Mouse (Mus musculus): ENCODE data around the gene Slc51b. TPM values are rescaled to one million over a fixed set of nuclear protein-coding genes. Genes with fewer than 3 reads are reported as not detected.
A peak's percentile ranks its signal among the peaks of the same experiment; 100 is the strongest.

The Slc51b gene
- polyA plus RNA-seq, 1 experiment from 2014 or later, result not detected

- Histone ChIP-seq H3K9ac (no peak overlapping the region), H3K4me3 (no peak overlapping the region), H3K4me2 (replicated peaks) (no peak overlapping the region), H3K27me3 (no peaks in the 10 kb centered on the region), H3K36me3 (peaks cover 3% of the 10 kb centered on the region; the same call in 1 of the 2 replicates), H3K9me3 (no peaks in the 10 kb centered on the region), H3K27ac (no peak overlapping the region), H3K4me1 (no peaks in the 10 kb centered on the region)
- WGBS, result 75% methylated on average over 3 of the region's 3 CpGs
- ATAC-seq (ENCODE audit: insufficient number of reproducible peaks, insufficient read depth, low FRiP score, low TSS enrichment), result no peak
Observed at GRCm38 (mm10) chr9:65407861-65408260, 14.9 kb downstream of the Slc51b start.

DNA sequence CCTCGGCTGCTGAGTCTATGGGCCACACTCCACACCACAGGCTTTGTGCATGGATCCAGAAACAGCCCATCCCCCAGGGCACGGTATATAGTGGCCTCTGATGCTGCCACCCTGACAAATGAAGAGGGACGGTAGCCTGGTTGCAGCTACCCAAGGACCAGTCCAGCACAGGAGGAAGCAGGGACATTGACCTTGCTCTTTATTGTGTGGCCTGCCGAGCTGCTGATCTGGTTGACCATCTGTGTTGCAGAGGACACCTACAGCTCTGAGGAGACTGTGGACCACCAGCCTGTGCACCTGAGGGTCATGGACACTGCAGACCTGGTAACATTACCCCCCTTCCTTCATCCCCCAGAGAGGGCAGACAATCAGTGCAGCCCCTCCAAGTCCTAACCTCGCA is 15.4 kb downstream of the Slc51b start:
- 82% methylated on average over 5 of the region's 5 CpGs for WGBS
- no peak overlapping the region for H3K4me2 ChIP-seq (replicated peaks)
- H3K27ac ChIP-seq, result no peak overlapping the region
- ATAC-seq (ENCODE audit: insufficient number of reproducible peaks, insufficient read depth, low FRiP score, low TSS enrichment), result no peak
- no peaks in the 10 kb centered on the region for H3K4me1 ChIP-seq
- H3K9me3 ChIP-seq, result no peaks in the 10 kb centered on the region
- H3K4me3 ChIP-seq, result no peak overlapping the region
- H3K27me3 ChIP-seq, result no peaks in the 10 kb centered on the region
- peaks cover 3% of the 10 kb centered on the region; the same call in 1 of the 2 replicates for H3K36me3 ChIP-seq
- no peak overlapping the region for H3K9ac ChIP-seq

- H3K4me3 ChIP-seq, result no peak overlapping the region
- H3K4me2 ChIP-seq (replicated peaks), result no peak overlapping the region
- no peaks in the 10 kb centered on the region for H3K4me1 ChIP-seq
- no peak for ATAC-seq (ENCODE audit: insufficient number of reproducible peaks, insufficient read depth, low FRiP score, low TSS enrichment)
- H3K36me3 ChIP-seq, result no peaks in the 10 kb centered on the region
- WGBS, result 80% methylated on average over 2 of the region's 2 CpGs
- no peak overlapping the region for H3K9ac ChIP-seq
- no peaks in the 10 kb centered on the region for H3K9me3 ChIP-seq
- H3K27ac ChIP-seq, result no peak overlapping the region
- no peaks in the 10 kb centered on the region for H3K27me3 ChIP-seq
Observed at GRCm38 (mm10) chr9:65405184-65405449, 17.6 kb downstream of the Slc51b start.

GRCm38 (mm10) chr9:65404331-65405183 is 18.2 kb downstream of the Slc51b start:
- no peaks in the 10 kb centered on the region for H3K27me3 ChIP-seq
- H3K4me3 ChIP-seq, result no peak overlapping the region
- no peak overlapping the region for H3K27ac ChIP-seq
- H3K4me2 ChIP-seq (replicated peaks), result no peak overlapping the region
- no peak for ATAC-seq (ENCODE audit: insufficient number of reproducible peaks, insufficient read depth, low FRiP score, low TSS enrichment)
- no peaks in the 10 kb centered on the region for H3K4me1 ChIP-seq
- no peaks in the 10 kb centered on the region for H3K9me3 ChIP-seq
- H3K9ac ChIP-seq, result no peak overlapping the region
- H3K36me3 ChIP-seq, result no peaks in the 10 kb centered on the region
- 76% methylated on average over 15 of the region's 15 CpGs for WGBS

DNA sequence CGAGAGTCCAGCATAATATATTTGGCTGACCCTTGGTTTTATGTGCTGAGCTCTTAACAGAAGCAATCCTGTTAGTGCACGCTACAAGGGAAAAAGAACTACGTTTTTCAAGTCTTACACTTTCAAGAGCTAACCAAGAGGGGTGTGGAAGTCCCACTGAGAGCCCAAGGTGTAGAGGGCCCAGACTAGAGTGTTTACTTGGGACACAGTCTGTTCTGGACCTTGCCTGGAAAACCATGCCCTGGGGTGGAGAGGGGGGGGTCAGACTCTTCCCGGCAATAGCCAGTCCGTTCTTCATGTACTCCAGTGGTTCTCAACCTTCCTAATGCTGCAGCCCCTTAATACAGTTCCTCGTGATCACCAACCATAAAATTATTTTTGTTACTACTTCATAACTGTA is 22.8 kb downstream of the Slc51b start:
- no peak overlapping the region for H3K27ac ChIP-seq
- peaks cover 4% of the 10 kb centered on the region; the same call in 1 of the 2 replicates for H3K4me1 ChIP-seq
- H3K9me3 ChIP-seq, result no peaks in the 10 kb centered on the region
- no peak overlapping the region for H3K4me3 ChIP-seq
- H3K27me3 ChIP-seq, result no peaks in the 10 kb centered on the region
- no peak for ATAC-seq (ENCODE audit: insufficient number of reproducible peaks, insufficient read depth, low FRiP score, low TSS enrichment)
- no peak overlapping the region for H3K9ac ChIP-seq
- 88% methylated on average over 6 of the region's 6 CpGs for WGBS
- no peak overlapping the region for H3K4me2 ChIP-seq (replicated peaks)
- H3K36me3 ChIP-seq, result no peaks in the 10 kb centered on the region

DNA sequence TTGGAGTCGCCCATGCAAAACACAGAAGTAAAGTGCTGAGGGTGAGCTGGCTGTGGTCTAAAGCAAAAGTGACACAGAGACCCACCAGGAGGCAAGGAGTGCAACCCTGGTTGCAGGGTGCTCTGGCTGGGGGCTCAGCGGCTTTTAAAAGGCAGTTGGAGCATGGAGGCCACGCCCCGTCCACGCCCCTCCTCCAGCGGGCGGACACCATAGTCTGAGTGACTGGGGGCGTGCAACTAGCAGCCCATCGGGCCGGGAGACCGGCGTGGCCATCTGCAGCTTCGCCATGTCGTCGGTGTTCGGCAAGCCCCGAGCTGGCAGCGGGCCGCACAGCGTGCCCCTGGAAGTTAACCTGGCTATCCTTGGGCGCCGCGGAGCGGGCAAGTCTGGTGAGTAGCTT is 24.5 kb downstream of the Slc51b start, which contains the start of gene Rasl12:
Gene Rasl12 (plus strand): TSS at position 228 of the 400 bp plus-strand sequence.
- peak within 1 kb of the TSS; percentile 48 for H3K4me3 ChIP-seq
- peak; percentile 67; the same call in 1 of the 2 replicates for ATAC-seq (ENCODE audit: insufficient number of reproducible peaks, insufficient read depth, low FRiP score, low TSS enrichment)
- H3K4me1 ChIP-seq, result peaks cover 4% of the 10 kb centered on the region; the same call in 1 of the 2 replicates
- under 1% methylated on average over 24 of the region's 24 CpGs for WGBS
- no peaks in the 10 kb centered on the region for H3K9me3 ChIP-seq
- peak within 1 kb of the TSS; percentile 69 for H3K4me2 ChIP-seq (replicated peaks)
- H3K27me3 ChIP-seq, result 0 out of 2 replicates have a peak, but pooled peaks cover 5% of the 10 kb centered on the region
- no peak within 1 kb of the TSS for H3K27ac ChIP-seq
- H3K9ac ChIP-seq, result peak within 1 kb of the TSS; percentile 38
- H3K36me3 ChIP-seq, result no peaks in the 10 kb centered on the region

GRCm38 (mm10) chr9:65394360-65394759 is 28.4 kb downstream of the Slc51b start:
- ATAC-seq (ENCODE audit: insufficient number of reproducible peaks, insufficient read depth, low FRiP score, low TSS enrichment), result no peak
- Histone ChIP-seq H3K36me3 (no peaks in the 10 kb centered on the region), H3K4me3 (no peak overlapping the region), H3K9ac (no peak overlapping the region), H3K27me3 (peaks cover 41% of the 10 kb centered on the region), H3K9me3 (no peaks in the 10 kb centered on the region), H3K4me1 (peaks cover 4% of the 10 kb centered on the region; the same call in 1 of the 2 replicates), H3K4me2 (replicated peaks) (no peak overlapping the region), H3K27ac (no peak overlapping the region)
- 45% methylated on average over 2 of the region's 2 CpGs for WGBS

DNA sequence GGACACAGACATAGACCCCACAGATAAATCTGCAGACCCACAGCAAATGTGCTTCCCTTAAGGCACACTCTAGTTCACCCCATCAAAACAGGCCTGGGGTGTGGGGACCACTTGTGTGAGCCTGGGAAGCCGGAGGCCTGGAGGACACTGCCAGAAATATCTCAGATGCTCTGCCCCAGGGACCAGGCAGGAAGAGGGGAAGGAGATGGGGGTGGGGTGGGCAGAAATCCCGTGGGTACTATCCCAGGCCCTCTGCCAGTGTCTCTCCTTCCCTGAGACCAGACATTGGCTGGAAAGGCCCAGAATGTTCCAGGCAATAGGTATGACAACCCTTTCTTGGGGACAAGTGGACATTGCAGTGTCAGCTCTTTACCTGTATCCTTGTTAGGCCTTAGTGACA is 29.1 kb downstream of the Slc51b start:
- Histone ChIP-seq H3K9me3 (no peaks in the 10 kb centered on the region), H3K4me3 (no peak overlapping the region), H3K4me2 (replicated peaks) (no peak overlapping the region), H3K9ac (no peak overlapping the region), H3K27me3 (peaks cover 43% of the 10 kb centered on the region), H3K36me3 (no peaks in the 10 kb centered on the region), H3K4me1 (peaks cover 4% of the 10 kb centered on the region; the same call in 1 of the 2 replicates), H3K27ac (no peak overlapping the region)
- WGBS, result 44% methylated on average over 2 of the region's 2 CpGs
- no peak for ATAC-seq (ENCODE audit: insufficient number of reproducible peaks, insufficient read depth, low FRiP score, low TSS enrichment)

DNA sequence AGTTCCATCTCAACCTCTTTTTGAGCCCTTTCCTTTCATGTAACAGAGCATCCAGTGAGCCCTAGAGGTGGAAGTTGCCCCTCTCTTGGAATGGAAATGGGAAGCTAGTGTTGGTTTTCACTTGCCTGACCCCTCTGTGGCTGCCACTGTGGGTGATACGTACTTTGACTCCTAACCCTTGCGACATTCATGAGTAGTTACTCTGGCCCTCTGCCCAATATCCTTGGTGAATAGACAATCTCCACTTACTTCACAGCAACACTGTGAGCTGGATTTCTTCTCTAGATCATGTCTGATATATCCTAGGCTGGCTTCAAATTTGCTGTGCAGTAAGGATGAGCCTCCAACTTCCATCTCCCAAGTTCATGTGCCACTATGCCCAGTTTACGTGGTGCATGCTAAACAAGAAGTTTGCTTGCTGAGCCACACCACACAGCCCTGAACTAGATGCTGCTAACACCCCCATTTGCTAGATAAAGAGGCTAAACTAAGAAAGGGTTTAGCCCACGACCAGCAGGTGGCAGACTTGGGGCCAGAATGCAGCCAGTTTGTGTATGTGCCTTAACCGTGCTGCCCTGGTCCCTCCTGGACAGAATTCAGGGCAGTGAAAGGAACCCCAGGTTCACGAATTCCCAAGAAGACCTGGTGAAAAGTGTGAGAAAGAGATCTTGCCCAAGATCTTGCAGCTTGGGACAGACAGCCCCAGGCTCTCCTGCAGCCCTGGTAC is 30.0 kb downstream of the Slc51b start:
- no peak overlapping the region for H3K4me3 ChIP-seq
- peaks cover 46% of the 10 kb centered on the region for H3K27me3 ChIP-seq
- no peak overlapping the region for H3K4me2 ChIP-seq (replicated peaks)
- no peak overlapping the region for H3K27ac ChIP-seq
- H3K9ac ChIP-seq, result no peak overlapping the region
- ATAC-seq (ENCODE audit: insufficient number of reproducible peaks, insufficient read depth, low FRiP score, low TSS enrichment), result no peak
- 30% methylated on average over 6 of the region's 6 CpGs for WGBS
- no peaks in the 10 kb centered on the region for H3K9me3 ChIP-seq
- no peaks in the 10 kb centered on the region for H3K36me3 ChIP-seq
- no peaks in the 10 kb centered on the region for H3K4me1 ChIP-seq

GRCm38 (mm10) chr9:65391613-65391964 is 31.2 kb downstream of the Slc51b start, which contains the start of gene Kbtbd13:
TSS of gene Kbtbd13 (minus strand) at chr9:65391652.
- peak within 1 kb of the TSS; percentile 51 for H3K4me3 ChIP-seq
- peak within 1 kb of the TSS; percentile 67 for H3K4me2 ChIP-seq (replicated peaks)
- peak within 1 kb of the TSS; percentile 60 for H3K9ac ChIP-seq
- no peak within 1 kb of the TSS for H3K27ac ChIP-seq
- no peaks in the 10 kb centered on the region for H3K9me3 ChIP-seq
- peaks cover 46% of the 10 kb centered on the region for H3K27me3 ChIP-seq
- 40% methylated on average over 8 of the region's 8 CpGs for WGBS
- H3K4me1 ChIP-seq, result no peaks in the 10 kb centered on the region
- no peaks in the 10 kb centered on the region for H3K36me3 ChIP-seq
- ATAC-seq (ENCODE audit: insufficient number of reproducible peaks, insufficient read depth, low FRiP score, low TSS enrichment), result no peak

GRCm38 (mm10) chr9:65390752-65391612 is 31.8 kb downstream of the Slc51b start:
- Histone ChIP-seq H3K27ac (no peak overlapping the region), H3K27me3 (peaks cover 46% of the 10 kb centered on the region), H3K4me1 (no peaks in the 10 kb centered on the region), H3K9ac (peak overlapping the region; percentile 60), H3K9me3 (no peaks in the 10 kb centered on the region), H3K4me3 (peak overlapping the region; percentile 51), H3K4me2 (replicated peaks) (peak overlapping the region; percentile 67), H3K36me3 (no peaks in the 10 kb centered on the region)
- no peak for ATAC-seq (ENCODE audit: insufficient number of reproducible peaks, insufficient read depth, low FRiP score, low TSS enrichment)
- WGBS, result 16% methylated on average over 96 of the region's 96 CpGs

Measured in embryonic facial prominence, embryonic 12.5 days (tissue).